Mouse (Mus musculus): ENCODE measurements at regions not wholly inside any gene's neighbourhood (a gene's known extent, or its start where the extent isn't known, plus 50 kb on each side); places are given as distances from the start of the nearest gene placed in this dataset.

- intact Hi-C loops (cut with DNase I) = no loop called here
- Histone ChIP-seq H3K27me3 (ENCODE audit: control insufficient read depth, insufficient read depth, low read length) (no peaks in the 10 kb centered on the region), H3K36me3 (ENCODE audit: control insufficient read depth, insufficient read depth, low read length) (peaks cover 2% of the 10 kb centered on the region), H3K9ac (ENCODE audit: low read depth, low read length) (no peak overlapping the region), H3K4me3 (no peak overlapping the region), H3K79me2 (replicated peaks; ENCODE audit: control insufficient read depth, insufficient read depth, low read length) (no peaks in the 10 kb centered on the region), H3K4me1 (ENCODE audit: control insufficient read depth, insufficient read depth, low read length) (no peaks in the 10 kb centered on the region), H3K27ac (peak overlapping the region; percentile 44)
- WGBS = 35% methylated on average over 11 of the region's 11 CpGs
- peak in 1 of 2 experiments; percentile 20 for DNase-seq
- TF ChIP-seq CTCF (IDR thresholded peaks at IDR 0.05) (no peak), POLR2A (IDR thresholded peaks at IDR 0.05; ENCODE audit: insufficient read depth, low read depth, low read length) (no peak), EP300 (IDR thresholded peaks at IDR 0.05; ENCODE audit: insufficient read depth, low read depth, low read length) (no peak)
Observed at GRCm38 (mm10) chr2:114812141-114812902, 157.6 kb upstream of the Dph6 start.

- no peaks in the 10 kb centered on the region for H3K27me3 ChIP-seq (ENCODE audit: control insufficient read depth, insufficient read depth, low read length)
- peaks cover 2% of the 10 kb centered on the region for H3K36me3 ChIP-seq (ENCODE audit: control insufficient read depth, insufficient read depth, low read length)
- H3K79me2 ChIP-seq (replicated peaks; ENCODE audit: control insufficient read depth, insufficient read depth, low read length) = no peaks in the 10 kb centered on the region
- TF ChIP-seq EP300 (IDR thresholded peaks at IDR 0.05; ENCODE audit: insufficient read depth, low read depth, low read length) (no peak), POLR2A (IDR thresholded peaks at IDR 0.05; ENCODE audit: insufficient read depth, low read depth, low read length) (no peak), CTCF (IDR thresholded peaks at IDR 0.05) (no peak)
- peak overlapping the region; percentile 44 for H3K27ac ChIP-seq
- intact Hi-C loops (cut with DNase I) = no loop called here
- H3K9ac ChIP-seq (ENCODE audit: low read depth, low read length) = no peak overlapping the region
- no peak overlapping the region for H3K4me3 ChIP-seq
- no peaks in the 10 kb centered on the region for H3K4me1 ChIP-seq (ENCODE audit: control insufficient read depth, insufficient read depth, low read length)
- WGBS = 51% methylated on average over 3 of the region's 3 CpGs
- DNase-seq = no peak
Observed at GRCm38 (mm10) chr2:114812903-114813290, 158.1 kb upstream of the Dph6 start.

- H3K79me2 ChIP-seq (replicated peaks; ENCODE audit: control insufficient read depth, insufficient read depth, low read length) = no peaks in the 10 kb centered on the region
- no peaks in the 10 kb centered on the region for H3K36me3 ChIP-seq (ENCODE audit: control insufficient read depth, insufficient read depth, low read length)
- no peak for TF ChIP-seq POLR2A (IDR thresholded peaks at IDR 0.05; ENCODE audit: insufficient read depth, low read depth, low read length)
- TF ChIP-seq EP300 (IDR thresholded peaks at IDR 0.05; ENCODE audit: insufficient read depth, low read depth, low read length) = no peak
- no peak for TF ChIP-seq CTCF (IDR thresholded peaks at IDR 0.05)
- H3K9ac ChIP-seq (ENCODE audit: low read depth, low read length) = no peak overlapping the region
- no peak overlapping the region for H3K4me3 ChIP-seq
- H3K27me3 ChIP-seq (ENCODE audit: control insufficient read depth, insufficient read depth, low read length) = no peaks in the 10 kb centered on the region
- intact Hi-C loops (cut with DNase I) = no loop called here
- 61% methylated on average over 3 of the region's 3 CpGs for WGBS
- no peak for DNase-seq
- no peaks in the 10 kb centered on the region for H3K4me1 ChIP-seq (ENCODE audit: control insufficient read depth, insufficient read depth, low read length)
- H3K27ac ChIP-seq = no peak overlapping the region
Observed at GRCm38 (mm10) chr2:114822657-114823056, 167.9 kb upstream of the Dph6 start.

GRCm38 (mm10) chr2:114828192-114828591 is 173.4 kb upstream of the Dph6 start:
- no peak for DNase-seq
- Histone ChIP-seq H3K36me3 (ENCODE audit: control insufficient read depth, insufficient read depth, low read length) (no peaks in the 10 kb centered on the region), H3K4me3 (no peak overlapping the region), H3K27me3 (ENCODE audit: control insufficient read depth, insufficient read depth, low read length) (no peaks in the 10 kb centered on the region), H3K4me1 (ENCODE audit: control insufficient read depth, insufficient read depth, low read length) (no peaks in the 10 kb centered on the region), H3K79me2 (replicated peaks; ENCODE audit: control insufficient read depth, insufficient read depth, low read length) (no peaks in the 10 kb centered on the region), H3K27ac (no peak overlapping the region), H3K9ac (ENCODE audit: low read depth, low read length) (no peak overlapping the region)
- intact Hi-C loops (cut with DNase I) = no loop called here
- WGBS = 81% methylated on average over 6 of the region's 6 CpGs
- no peak for TF ChIP-seq EP300 (IDR thresholded peaks at IDR 0.05; ENCODE audit: insufficient read depth, low read depth, low read length)
- no peak for TF ChIP-seq CTCF (IDR thresholded peaks at IDR 0.05)
- TF ChIP-seq POLR2A (IDR thresholded peaks at IDR 0.05; ENCODE audit: insufficient read depth, low read depth, low read length) = no peak

- no peak overlapping the region for H3K9ac ChIP-seq (ENCODE audit: low read depth, low read length)
- intact Hi-C loops (cut with DNase I) = no loop called here
- H3K27ac ChIP-seq = no peak overlapping the region
- H3K4me3 ChIP-seq = no peak overlapping the region
- H3K4me1 ChIP-seq (ENCODE audit: control insufficient read depth, insufficient read depth, low read length) = no peaks in the 10 kb centered on the region
- H3K79me2 ChIP-seq (replicated peaks; ENCODE audit: control insufficient read depth, insufficient read depth, low read length) = no peaks in the 10 kb centered on the region
- no peaks in the 10 kb centered on the region for H3K27me3 ChIP-seq (ENCODE audit: control insufficient read depth, insufficient read depth, low read length)
- TF ChIP-seq EP300 (IDR thresholded peaks at IDR 0.05; ENCODE audit: insufficient read depth, low read depth, low read length) (no peak), POLR2A (IDR thresholded peaks at IDR 0.05; ENCODE audit: insufficient read depth, low read depth, low read length) (no peak), CTCF (IDR thresholded peaks at IDR 0.05) (no peak)
- DNase-seq = no peak
- 38% methylated on average over 2 of the region's 2 CpGs for WGBS
- H3K36me3 ChIP-seq (ENCODE audit: control insufficient read depth, insufficient read depth, low read length) = no peaks in the 10 kb centered on the region
Observed at GRCm38 (mm10) chr2:114835694-114836093, 180.9 kb upstream of the Dph6 start.

GRCm38 (mm10) chr2:114843696-114844388 is 189.1 kb upstream of the Dph6 start:
- Histone ChIP-seq H3K27ac (no peak overlapping the region), H3K36me3 (ENCODE audit: control insufficient read depth, insufficient read depth, low read length) (no peaks in the 10 kb centered on the region), H3K4me3 (no peak overlapping the region), H3K9ac (ENCODE audit: low read depth, low read length) (no peak overlapping the region), H3K27me3 (ENCODE audit: control insufficient read depth, insufficient read depth, low read length) (no peaks in the 10 kb centered on the region), H3K79me2 (replicated peaks; ENCODE audit: control insufficient read depth, insufficient read depth, low read length) (no peaks in the 10 kb centered on the region), H3K4me1 (ENCODE audit: control insufficient read depth, insufficient read depth, low read length) (no peaks in the 10 kb centered on the region)
- WGBS = 83% methylated on average over 9 of the region's 9 CpGs
- no peak for DNase-seq
- intact Hi-C loops (cut with DNase I) = no loop called here
- TF ChIP-seq CTCF (IDR thresholded peaks at IDR 0.05) = no peak
- no peak for TF ChIP-seq EP300 (IDR thresholded peaks at IDR 0.05; ENCODE audit: insufficient read depth, low read depth, low read length)
- no peak for TF ChIP-seq POLR2A (IDR thresholded peaks at IDR 0.05; ENCODE audit: insufficient read depth, low read depth, low read length)

Measured in heart, adult 2 months (tissue).